Mouse (Mus musculus) urinary bladder, postnatal 25 days (tissue): Measurements from ENCODE around the gene Tmem201.

Source experiments
- DNase-seq: peaks from one replicate; pipeline ENCODE4 v3.0.0; 2022; ENCODE audit warnings: low spot score

Tmem201 gene

GRCm38 (mm10) chr4:149721163-149721562, 16.7 kb downstream of the Tmem201 start:
- no peak for DNase-seq

- no peak for DNase-seq
Measured at GRCm38 (mm10) chr4:149719686-149720085, 18.2 kb downstream of the Tmem201 start.

- no peak for DNase-seq
Measured at GRCm38 (mm10) chr4:149714542-149714941, 23.3 kb downstream of the Tmem201 start.

- no peak for DNase-seq
Measured at GRCm38 (mm10) chr4:149711955-149712354, 25.9 kb downstream of the Tmem201 start.

- no peak for DNase-seq
Measured at GRCm38 (mm10) chr4:149711485-149711884, 26.4 kb downstream of the Tmem201 start.

GRCm38 (mm10) chr4:149710510-149710909, 27.3 kb downstream of the Tmem201 start:
- DNase-seq = peak; percentile 29

GRCm38 (mm10) chr4:149705941-149706340, 31.9 kb downstream of the Tmem201 start:
- DNase-seq = no peak

- no peak for DNase-seq
Measured at GRCm38 (mm10) chr4:149705298-149705697, 32.5 kb downstream of the Tmem201 start.

GRCm38 (mm10) chr4:149702210-149702979, 35.4 kb downstream of the Tmem201 start, which contains the start of gene Pik3cd:
Pik3cd (minus strand) TSS chr4:149702571.
- DNase-seq = no peak

- DNase-seq = no peak
Measured at GRCm38 (mm10) chr4:149701426-149702209, 36.2 kb downstream of the Tmem201 start.

GRCm38 (mm10) chr4:149699953-149700352, 37.9 kb downstream of the Tmem201 start:
- no peak for DNase-seq

- DNase-seq = peak; percentile 32
Measured at GRCm38 (mm10) chr4:149698197-149698821, 39.5 kb downstream of the Tmem201 start.

- no peak for DNase-seq
Measured at GRCm38 (mm10) chr4:149697506-149698196, 40.2 kb downstream of the Tmem201 start.

- no peak for DNase-seq
Measured at GRCm38 (mm10) chr4:149696189-149696971, 41.5 kb downstream of the Tmem201 start.

GRCm38 (mm10) chr4:149691368-149691767, 46.5 kb downstream of the Tmem201 start:
- no peak for DNase-seq

- DNase-seq = no peak
Measured at GRCm38 (mm10) chr4:149690828-149691280, 47.0 kb downstream of the Tmem201 start.

GRCm38 (mm10) chr4:149689822-149690700, 47.8 kb downstream of the Tmem201 start:
- DNase-seq = no peak

- no peak for DNase-seq
Measured at GRCm38 (mm10) chr4:149688861-149689260, 49.0 kb downstream of the Tmem201 start.

GRCm38 (mm10) chr4:149684841-149685623, 52.8 kb downstream of the Tmem201 start:
- DNase-seq = no peak
